Mouse (Mus musculus): ENCODE data around the gene Csnk2b. TPM values are rescaled to one million over a fixed set of nuclear protein-coding genes. Genes with fewer than 3 reads are reported as not detected.
"Not testable (repeated sequence)": the region's sequence is repeated elsewhere in the genome, so short reads cannot be mapped to it uniquely, and the experiment has no call there.

Csnk2b gene
- polyA plus RNA-seq, 1 experiment from 2014 or later = 279 TPM

DNA sequence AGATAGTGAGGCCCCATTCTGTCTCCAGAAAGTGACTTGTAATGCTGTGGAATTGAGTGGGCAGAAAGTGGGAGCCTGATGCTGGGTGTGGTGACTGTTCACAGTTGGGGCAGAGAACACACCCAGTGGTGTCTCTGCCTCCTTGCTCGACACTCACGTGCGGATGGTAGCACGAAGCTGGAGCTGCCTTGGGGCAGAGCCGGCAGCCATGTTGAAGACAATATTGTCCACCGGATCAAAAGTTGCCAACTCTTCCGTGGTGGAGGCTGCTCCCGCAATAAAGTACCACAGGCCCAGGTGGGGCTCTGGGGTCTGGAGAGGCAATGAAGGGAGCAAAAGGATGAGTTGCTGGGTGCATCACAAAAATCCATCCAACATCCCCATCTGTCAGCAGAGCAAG lies 9.2 kb upstream of the Csnk2b start:
- WGBS = 89% methylated on average over 8 of the region's 8 CpGs
- H3K27me3 ChIP-seq = no peaks in the 10 kb centered on the region
- H3K9ac ChIP-seq (replicated peaks) = no peak overlapping the region
- H3K4me1 ChIP-seq = peaks cover 18% of the 10 kb centered on the region
- no peak overlapping the region for H3K27ac ChIP-seq (replicated peaks)
- no peak for ATAC-seq (ENCODE audit: low FRiP score, low read depth)
- no peaks in the 10 kb centered on the region for H3K9me3 ChIP-seq
- no peak overlapping the region for H3K4me3 ChIP-seq
- no peak overlapping the region for H3K4me2 ChIP-seq (replicated peaks)
- 0 out of 2 replicates have a peak, but pooled peaks cover 7% of the 10 kb centered on the region for H3K36me3 ChIP-seq

DNA sequence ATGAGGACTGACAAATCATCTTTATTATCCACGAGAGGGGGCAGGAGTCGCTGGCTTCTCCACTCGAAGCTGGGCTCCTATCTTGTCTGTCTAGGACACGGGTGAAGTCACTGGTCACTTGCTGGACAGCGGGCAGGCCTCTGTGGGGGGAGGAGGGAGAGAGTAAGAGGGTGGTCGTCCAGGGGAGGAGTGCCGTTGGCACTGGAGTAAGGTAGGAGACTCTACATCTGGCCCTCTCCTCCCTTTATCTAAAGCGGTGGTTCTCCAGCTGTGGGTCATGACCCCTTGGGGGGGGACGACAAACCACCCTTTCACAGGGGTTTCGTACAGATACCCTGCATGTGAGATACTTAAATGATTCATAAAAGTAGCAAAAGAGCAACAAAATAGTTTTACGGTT lies 7.1 kb upstream of the Csnk2b start:
- WGBS = 77% methylated on average over 11 of the region's 11 CpGs
- no peak for ATAC-seq (ENCODE audit: low FRiP score, low read depth)
- Histone ChIP-seq H3K9me3 (no peaks in the 10 kb centered on the region), H3K27me3 (no peaks in the 10 kb centered on the region), H3K4me3 (no peak overlapping the region), H3K27ac (replicated peaks) (no peak overlapping the region), H3K36me3 (peaks cover 18% of the 10 kb centered on the region), H3K4me1 (peaks cover 27% of the 10 kb centered on the region), H3K9ac (replicated peaks) (no peak overlapping the region), H3K4me2 (replicated peaks) (no peak overlapping the region)

DNA sequence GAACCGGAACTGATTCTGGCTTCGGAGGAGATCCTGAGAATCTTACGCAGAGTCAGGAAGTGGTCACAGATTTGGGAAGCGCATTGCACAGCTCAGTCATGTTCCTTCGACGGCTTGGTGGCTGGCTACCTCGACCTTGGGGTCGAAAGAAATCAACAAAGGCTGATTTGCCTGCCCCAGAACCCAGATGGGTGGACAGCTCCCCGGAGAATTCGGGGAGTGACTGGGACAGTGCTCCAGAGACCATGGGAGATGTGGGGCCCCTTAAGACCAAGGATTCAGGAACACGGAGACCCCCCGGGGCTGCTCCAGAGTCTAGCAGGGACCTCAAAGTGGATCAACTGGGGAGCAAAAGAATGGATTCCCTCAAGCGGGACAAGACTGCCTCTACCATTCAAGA lies 5.2 kb upstream of the Csnk2b start:
- Histone ChIP-seq H3K27me3 (no peaks in the 10 kb centered on the region), H3K9me3 (no peaks in the 10 kb centered on the region), H3K36me3 (peaks cover 27% of the 10 kb centered on the region), H3K4me1 (peaks cover 36% of the 10 kb centered on the region), H3K4me2 (replicated peaks) (peak overlapping the region; percentile 74), H3K27ac (replicated peaks) (0 out of 2 replicates have a peak overlapping the region, but pooled peaks have one; percentile 7), H3K4me3 (peak overlapping the region; percentile 63), H3K9ac (replicated peaks) (peak overlapping the region; percentile 86)
- no peak for ATAC-seq (ENCODE audit: low FRiP score, low read depth)
- 71% methylated on average over 13 of the region's 13 CpGs for WGBS

- Histone ChIP-seq H3K36me3 (peaks cover 27% of the 10 kb centered on the region), H3K9ac (replicated peaks) (peak within 1 kb of the TSS; percentile 86), H3K27ac (replicated peaks) (peak within 1 kb of the TSS; percentile 64), H3K4me2 (replicated peaks) (peak within 1 kb of the TSS; percentile 74), H3K4me3 (peak within 1 kb of the TSS; percentile 63), H3K4me1 (peaks cover 37% of the 10 kb centered on the region), H3K9me3 (no peaks in the 10 kb centered on the region), H3K27me3 (no peaks in the 10 kb centered on the region)
- under 1% methylated on average over 36 of the region's 36 CpGs for WGBS
- 0 out of 2 replicates have a peak, but pooled peaks have one; percentile 20 for ATAC-seq (ENCODE audit: low FRiP score, low read depth)
These were observed 4.4 kb upstream of the Csnk2b start, which contains the start of gene D17H6S53E for GRCm38 (mm10) chr17:35126206-35126611. TSS of gene D17H6S53E (plus strand) at chr17:35126373.

- H3K9ac ChIP-seq (replicated peaks) = no peak overlapping the region
- WGBS = 41% methylated on average over 6 of the region's 6 CpGs
- no peaks in the 10 kb centered on the region for H3K9me3 ChIP-seq
- ATAC-seq (ENCODE audit: low FRiP score, low read depth) = no peak
- peak overlapping the region; percentile 63 for H3K4me3 ChIP-seq
- H3K4me1 ChIP-seq = peaks cover 37% of the 10 kb centered on the region
- peaks cover 27% of the 10 kb centered on the region for H3K36me3 ChIP-seq
- no peak overlapping the region for H3K27ac ChIP-seq (replicated peaks)
- H3K27me3 ChIP-seq = no peaks in the 10 kb centered on the region
- peak overlapping the region; percentile 74 for H3K4me2 ChIP-seq (replicated peaks)
These were observed 3.7 kb upstream of the Csnk2b start for GRCm38 (mm10) chr17:35125578-35125977.

DNA sequence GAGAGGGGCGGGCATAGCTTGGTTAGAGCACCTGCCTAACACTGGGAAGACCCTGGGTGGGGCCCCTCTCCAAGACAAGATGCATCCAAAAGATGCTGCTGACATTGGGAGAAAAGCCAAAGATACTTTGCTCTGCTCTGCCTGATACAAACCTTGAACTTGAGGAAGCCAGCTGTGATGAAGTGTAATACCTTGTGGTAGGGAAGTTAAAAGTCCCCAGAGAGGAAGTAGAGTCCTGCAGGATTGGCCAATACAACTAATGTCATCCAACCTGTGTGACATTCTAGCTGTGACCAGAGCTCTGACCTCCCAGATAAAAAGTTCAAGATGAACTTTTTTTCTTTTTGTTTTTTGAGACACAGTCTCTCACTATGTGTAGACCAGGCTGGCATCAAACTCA lies 3.2 kb upstream of the Csnk2b start:
- H3K27ac ChIP-seq (replicated peaks) = no peak overlapping the region
- H3K9ac ChIP-seq (replicated peaks) = no peak overlapping the region
- H3K4me2 ChIP-seq (replicated peaks) = no peak overlapping the region
- no peaks in the 10 kb centered on the region for H3K9me3 ChIP-seq
- H3K4me1 ChIP-seq = peaks cover 42% of the 10 kb centered on the region
- H3K27me3 ChIP-seq = no peaks in the 10 kb centered on the region
- 100% methylated on average over 1 of the region's 1 CpGs for WGBS
- no peak for ATAC-seq (ENCODE audit: low FRiP score, low read depth)
- H3K4me3 ChIP-seq = 0 out of 2 replicates have a peak overlapping the region, but pooled peaks have one; percentile 63
- peaks cover 24% of the 10 kb centered on the region for H3K36me3 ChIP-seq

GRCm38 (mm10) chr17:35124261-35124896 lies 2.5 kb upstream of the Csnk2b start:
- H3K36me3 ChIP-seq = peaks cover 24% of the 10 kb centered on the region
- not testable (repeated sequence) for H3K9ac ChIP-seq (replicated peaks); H3K27me3 ChIP-seq; ATAC-seq (ENCODE audit: low FRiP score, low read depth); H3K4me2 ChIP-seq (replicated peaks); H3K27ac ChIP-seq (replicated peaks); H3K9me3 ChIP-seq; H3K4me3 ChIP-seq
- H3K4me1 ChIP-seq = peaks cover 46% of the 10 kb centered on the region
- 94% methylated on average over 12 of the region's 12 CpGs for WGBS

DNA sequence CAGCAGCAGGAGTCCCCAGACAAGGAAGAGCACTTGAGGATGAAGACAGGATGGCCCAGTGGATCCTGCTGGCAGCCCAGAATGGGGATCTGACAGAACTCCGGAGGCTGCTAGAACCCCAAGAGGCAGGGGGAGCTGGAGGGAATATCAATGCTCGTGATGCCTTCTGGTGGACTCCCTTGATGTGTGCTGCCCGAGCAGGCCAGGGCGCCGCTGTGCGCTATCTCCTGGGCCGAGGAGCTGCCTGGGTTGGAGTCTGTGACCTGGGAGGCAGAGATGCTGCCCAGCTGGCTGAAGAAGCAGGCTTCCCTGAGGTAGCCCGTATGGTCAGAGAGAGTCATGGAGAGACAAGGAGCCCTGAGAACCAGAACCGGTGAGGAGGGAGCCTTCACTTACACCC lies 1.4 kb upstream of the Csnk2b start:
- WGBS = 90% methylated on average over 9 of the region's 9 CpGs
- not testable (repeated sequence) for H3K9me3 ChIP-seq, H3K4me3 ChIP-seq

GRCm38 (mm10) chr17:35121143-35121799 lies 582 bp downstream of the Csnk2b start, which contains the start of gene Gpank1:
TSS of gene Gpank1 (plus strand) at chr17:35121455.
- Histone ChIP-seq H3K4me1 (peaks cover 31% of the 10 kb centered on the region), H3K36me3 (peaks cover 47% of the 10 kb centered on the region), H3K9me3 (no peaks in the 10 kb centered on the region), H3K4me3 (peak within 1 kb of the TSS; percentile 96), H3K27ac (replicated peaks) (peak within 1 kb of the TSS; percentile 93), H3K9ac (replicated peaks) (peak within 1 kb of the TSS; percentile 96), H3K27me3 (no peaks in the 10 kb centered on the region), H3K4me2 (replicated peaks) (peak within 1 kb of the TSS; percentile 99)
- WGBS = under 1% methylated on average over 50 of the region's 50 CpGs
- ATAC-seq (ENCODE audit: low FRiP score, low read depth) = peak; percentile 95

More for the DNA sequence above, 1.4 kb upstream of the Csnk2b start:
- H3K27me3 ChIP-seq; H3K9ac ChIP-seq (replicated peaks); H3K27ac ChIP-seq (replicated peaks); H3K4me2 ChIP-seq (replicated peaks); ATAC-seq (ENCODE audit: low FRiP score, low read depth): not testable (repeated sequence)
- Histone ChIP-seq H3K4me1 (peaks cover 46% of the 10 kb centered on the region), H3K36me3 (peaks cover 32% of the 10 kb centered on the region)

- H3K4me3 ChIP-seq = peak overlapping the region; percentile 96
- H3K9me3 ChIP-seq = no peaks in the 10 kb centered on the region
- WGBS = 1% methylated on average over 28 of the region's 33 CpGs
- ATAC-seq (ENCODE audit: low FRiP score, low read depth) = no peak; the same call in 1 of the 2 replicates
- peak overlapping the region; percentile 70 for H3K27ac ChIP-seq (replicated peaks)
- peaks cover 25% of the 10 kb centered on the region for H3K4me1 ChIP-seq
- peak overlapping the region; percentile 99 for H3K4me2 ChIP-seq (replicated peaks)
- no peaks in the 10 kb centered on the region for H3K27me3 ChIP-seq
- peaks cover 53% of the 10 kb centered on the region for H3K36me3 ChIP-seq
- peak overlapping the region; percentile 96 for H3K9ac ChIP-seq (replicated peaks)
These were observed 1.1 kb downstream of the Csnk2b start for GRCm38 (mm10) chr17:35120745-35121142.

- H3K9ac ChIP-seq (replicated peaks) = no peak within 1 kb of the TSS
- WGBS = 84% methylated on average over 8 of the region's 8 CpGs
- ATAC-seq (ENCODE audit: low FRiP score, low read depth) = no peak
- no peak within 1 kb of the TSS for H3K27ac ChIP-seq (replicated peaks)
- H3K36me3 ChIP-seq = peaks cover 50% of the 10 kb centered on the region
- no peak within 1 kb of the TSS for H3K4me3 ChIP-seq
- H3K4me1 ChIP-seq = peaks cover 6% of the 10 kb centered on the region
- no peaks in the 10 kb centered on the region for H3K27me3 ChIP-seq
- H3K9me3 ChIP-seq = no peaks in the 10 kb centered on the region
- H3K4me2 ChIP-seq (replicated peaks) = no peak within 1 kb of the TSS
These were observed 6.5 kb downstream of the Csnk2b start, which contains the start of gene Ly6g5b for GRCm38 (mm10) chr17:35115046-35116019. TSS of gene Ly6g5b (minus strand) at chr17:35115428.
